Mouse (Mus musculus): ENCODE results near the gene Marco. TPM values are rescaled to one million over a fixed set of nuclear protein-coding genes. Genes with fewer than 3 reads are reported as not detected.

Marco gene
- polyA plus RNA-seq (2017; shearing (Covaris generic)): under 1 TPM in 1 of 3 experiments, not detected in 2; 0.29 TPM

- no peak for ATAC-seq
Measured at GRCm38 (mm10) chr1:120504924-120505323, at the start of gene Marco. Marco (minus strand) TSS chr1:120505024.

GRCm38 (mm10) chr1:120539506-120540029, 34.7 kb upstream of the Marco start:
- no peak for ATAC-seq

- ATAC-seq: no peak
Measured at GRCm38 (mm10) chr1:120536998-120537397, 32.2 kb upstream of the Marco start.

- ATAC-seq: no peak
Measured at GRCm38 (mm10) chr1:120535919-120536318, 31.1 kb upstream of the Marco start.

- no peak for ATAC-seq
Measured at GRCm38 (mm10) chr1:120532321-120532916, 27.6 kb upstream of the Marco start.

- ATAC-seq: no peak
Measured at GRCm38 (mm10) chr1:120531770-120532169, 26.9 kb upstream of the Marco start.

GRCm38 (mm10) chr1:120529881-120530280, 25.1 kb upstream of the Marco start:
- ATAC-seq: no peak

- no peak for ATAC-seq
Measured at GRCm38 (mm10) chr1:120517618-120518017, 12.8 kb upstream of the Marco start.

GRCm38 (mm10) chr1:120510311-120510710, 5.5 kb upstream of the Marco start:
- no peak for ATAC-seq

GRCm38 (mm10) chr1:120508976-120509375, 4.2 kb upstream of the Marco start:
- ATAC-seq: no peak

GRCm38 (mm10) chr1:120504046-120504710, 646 bp downstream of the Marco start:
- no peak for ATAC-seq

GRCm38 (mm10) chr1:120501496-120501895, 3.3 kb downstream of the Marco start:
- no peak for ATAC-seq

- no peak for ATAC-seq
Measured at GRCm38 (mm10) chr1:120498036-120498435, 6.8 kb downstream of the Marco start.

- no peak for ATAC-seq
Measured at GRCm38 (mm10) chr1:120480937-120481336, 23.9 kb downstream of the Marco start.

- ATAC-seq: no peak
Measured at GRCm38 (mm10) chr1:120474825-120475224, 30.0 kb downstream of the Marco start.

GRCm38 (mm10) chr1:120468891-120469290, 35.9 kb downstream of the Marco start:
- ATAC-seq: no peak

GRCm38 (mm10) chr1:120467323-120467722, 37.5 kb downstream of the Marco start:
- ATAC-seq: no peak

- no peak for ATAC-seq
Measured at GRCm38 (mm10) chr1:120466751-120467150, 38.1 kb downstream of the Marco start.

GRCm38 (mm10) chr1:120459032-120459431, 45.8 kb downstream of the Marco start:
- ATAC-seq: no peak

GRCm38 (mm10) chr1:120458524-120458923, 46.3 kb downstream of the Marco start:
- ATAC-seq: no peak

GRCm38 (mm10) chr1:120451486-120452270, 53.1 kb downstream of the Marco start:
- no peak for ATAC-seq

GRCm38 (mm10) chr1:120449662-120450061, 55.2 kb downstream of the Marco start:
- ATAC-seq: no peak

GRCm38 (mm10) chr1:120443228-120443639, 61.6 kb downstream of the Marco start:
- no peak for ATAC-seq
